Mouse (Mus musculus) adrenal gland (tissue): ENCODE data around the gene Igf1r.

Experiments used
- intact Hi-C: fragments of 180-260 bp; cut with DNase I; formaldehyde crosslinking; loops from one replicate; pipeline ENCODE4 v1.15.1; 2025
- long read RNA-seq, 2 experiments: library from polyadenylated mRNA; unstranded; transcript quantifications; one replicate each; pipeline ENCODE4 v2.0.0; 2020; ENCODE audit warnings: borderline replicate concordance in 1 of 2; ENCODE audit not compliant: insufficient replicate concordance in 1 of 2

Gene Igf1r
- long read RNA-seq, experiment 1, full-length matches to known transcripts = 2 of 26 reads
- long read RNA-seq, experiment 1, partial matches to known transcripts = 2 of 26 reads
- long read RNA-seq, experiment 1, other reads (novel, unspliced or antisense) = 22 of 26 reads
- long read RNA-seq, experiment 2, partial matches to known transcripts = 4 of 25 reads
- long read RNA-seq, experiment 2, other reads (novel, unspliced or antisense) = 21 of 25 reads

GRCm38 (mm10) chr7:67952777-67953700 lies at the start of gene Igf1r:
TSS of gene Igf1r (plus strand) at chr7:67952827.
- intact Hi-C loops = loop anchor here (1.0 to 10.0 kb wide), 2 partner anchors 176 to 278 kb away; no protein-coding TSS in a partner anchor

- intact Hi-C loops = no loop called here
Measured at GRCm38 (mm10) chr7:67906358-67906757, 46.3 kb upstream of the Igf1r start.

- intact Hi-C loops = no loop called here
Measured at GRCm38 (mm10) chr7:67907786-67908400, 44.7 kb upstream of the Igf1r start.

GRCm38 (mm10) chr7:67910528-67910927 lies 42.1 kb upstream of the Igf1r start:
- intact Hi-C loops = no loop called here

- intact Hi-C loops = no loop called here
Measured at GRCm38 (mm10) chr7:67910947-67911346, 41.7 kb upstream of the Igf1r start.

GRCm38 (mm10) chr7:67911841-67912240 lies 40.8 kb upstream of the Igf1r start:
- intact Hi-C loops = no loop called here

GRCm38 (mm10) chr7:67916960-67917359 lies 35.7 kb upstream of the Igf1r start:
- intact Hi-C loops = no loop called here

GRCm38 (mm10) chr7:67917753-67918152 lies 34.9 kb upstream of the Igf1r start:
- intact Hi-C loops = no loop called here

- intact Hi-C loops = no loop called here
Measured at GRCm38 (mm10) chr7:67919467-67919866, 33.2 kb upstream of the Igf1r start.

GRCm38 (mm10) chr7:67924215-67924614 lies 28.4 kb upstream of the Igf1r start:
- intact Hi-C loops = no loop called here

GRCm38 (mm10) chr7:67930132-67930531 lies 22.5 kb upstream of the Igf1r start:
- intact Hi-C loops = no loop called here

- intact Hi-C loops = no loop called here
Measured at GRCm38 (mm10) chr7:67936801-67937200, 15.8 kb upstream of the Igf1r start.

- intact Hi-C loops = loop anchor here (10.0 kb wide), 1 partner anchor 361 kb away; no protein-coding TSS in a partner anchor
Measured at GRCm38 (mm10) chr7:67943805-67944204, 8.8 kb upstream of the Igf1r start.

GRCm38 (mm10) chr7:67946901-67947300 lies 5.7 kb upstream of the Igf1r start:
- intact Hi-C loops = loop anchor here (5.0 to 10.0 kb wide), 2 partner anchors 145 to 358 kb away; no protein-coding TSS in a partner anchor

- intact Hi-C loops = loop anchor here (10.0 kb wide), 1 partner anchor 276 kb away; no protein-coding TSS in a partner anchor
Measured at GRCm38 (mm10) chr7:67950346-67950814, 2.2 kb upstream of the Igf1r start.

GRCm38 (mm10) chr7:67950815-67951531 lies 1.7 kb upstream of the Igf1r start:
- intact Hi-C loops = loop anchor here (1.0 to 10.0 kb wide), 2 partner anchors 181 to 276 kb away; no protein-coding TSS in a partner anchor

GRCm38 (mm10) chr7:67951532-67952035 lies 1.0 kb upstream of the Igf1r start:
- intact Hi-C loops = loop anchor here (1.0 to 10.0 kb wide), 3 partner anchors 178 to 277 kb away; no protein-coding TSS in a partner anchor

- intact Hi-C loops = loop anchor here (1.0 to 10.0 kb wide), 2 partner anchors 177 to 277 kb away; no protein-coding TSS in a partner anchor
Measured at GRCm38 (mm10) chr7:67952036-67952681, 468 bp upstream of the Igf1r start.

- intact Hi-C loops = loop anchor here (10.0 kb wide), 1 partner anchor 279 kb away; no protein-coding TSS in a partner anchor
Measured at GRCm38 (mm10) chr7:67953764-67954242, 1.2 kb downstream of the Igf1r start.
